In genomic region chr10:45109974-45110373, GRCm38 (mm10) we compare ENCODE assay signal across 19 mouse cellular contexts.
"Had no signal": no experiment of that assay in that cellular context is flagged by ENCODE, and none has a peak within 500 bp of the region (broad histone marks: within the 10 kb centered on the region; RNA-seq: fewer than 3 reads in every experiment).

No protein-coding gene starts in this region.

- DNase-seq: kidney, adult 9 months; kidney, postnatal 14 days; kidney, postnatal 4 days; liver, embryonic 13.5 days; lung, embryonic 14.5 days; right cerebral cortex, adult 18-20 months; right cerebral cortex, postnatal 14 days; right cerebral cortex, postnatal 4 days; thymus, adult 2 months; thymus, postnatal 14 days; thymus, postnatal 4 days had no signal

- H3K9me3 ChIP-seq: limb, embryonic 10.5 days; limb, embryonic 13.5 days; liver, embryonic 13.5 days; midbrain, embryonic 12.5 days; midbrain, embryonic 15.5 days; neural tube, embryonic 13.5 days had no signal

- H3K27me3 ChIP-seq: limb, embryonic 13.5 days; liver, embryonic 13.5 days; midbrain, embryonic 12.5 days; midbrain, embryonic 15.5 days; neural tube, embryonic 13.5 days had no signal

- H3K4me1 ChIP-seq: limb, embryonic 10.5 days; limb, embryonic 13.5 days; liver, embryonic 13.5 days; midbrain, embryonic 12.5 days; midbrain, embryonic 15.5 days; neural tube, embryonic 13.5 days had no signal

- H3K27ac ChIP-seq: limb, embryonic 10.5 days; limb, embryonic 13.5 days; liver, embryonic 13.5 days; macrophage; midbrain, embryonic 12.5 days; midbrain, embryonic 15.5 days; neural tube, embryonic 13.5 days; stomach, postnatal 0 days had no signal

- ATAC-seq: lung, postnatal 0 days; midbrain, embryonic 15.5 days had no signal

- H3K4me2 ChIP-seq: limb, embryonic 13.5 days; liver, embryonic 13.5 days; lung, embryonic 14.5 days; midbrain, embryonic 12.5 days; midbrain, embryonic 15.5 days; neural tube, embryonic 13.5 days had no signal

- H3K9ac ChIP-seq: limb, embryonic 13.5 days; liver, embryonic 13.5 days; lung, embryonic 14.5 days; midbrain, embryonic 12.5 days; midbrain, embryonic 15.5 days; neural tube, embryonic 13.5 days had no signal

- H3K4me3 ChIP-seq: limb, embryonic 10.5 days; limb, embryonic 13.5 days; liver, embryonic 13.5 days; midbrain, embryonic 12.5 days; midbrain, embryonic 15.5 days; neural tube, embryonic 13.5 days had no signal
